Mouse (Mus musculus): ENCODE results near the gene Ppp1r14d. TPM values are rescaled to one million over a fixed set of nuclear protein-coding genes. Genes with fewer than 3 reads are reported as not detected.
A peak's percentile ranks its signal among the peaks of the same experiment; 100 is the strongest.

Ppp1r14d gene
- polyA plus RNA-seq, 1 experiment from 2014 or later: not detected

DNA sequence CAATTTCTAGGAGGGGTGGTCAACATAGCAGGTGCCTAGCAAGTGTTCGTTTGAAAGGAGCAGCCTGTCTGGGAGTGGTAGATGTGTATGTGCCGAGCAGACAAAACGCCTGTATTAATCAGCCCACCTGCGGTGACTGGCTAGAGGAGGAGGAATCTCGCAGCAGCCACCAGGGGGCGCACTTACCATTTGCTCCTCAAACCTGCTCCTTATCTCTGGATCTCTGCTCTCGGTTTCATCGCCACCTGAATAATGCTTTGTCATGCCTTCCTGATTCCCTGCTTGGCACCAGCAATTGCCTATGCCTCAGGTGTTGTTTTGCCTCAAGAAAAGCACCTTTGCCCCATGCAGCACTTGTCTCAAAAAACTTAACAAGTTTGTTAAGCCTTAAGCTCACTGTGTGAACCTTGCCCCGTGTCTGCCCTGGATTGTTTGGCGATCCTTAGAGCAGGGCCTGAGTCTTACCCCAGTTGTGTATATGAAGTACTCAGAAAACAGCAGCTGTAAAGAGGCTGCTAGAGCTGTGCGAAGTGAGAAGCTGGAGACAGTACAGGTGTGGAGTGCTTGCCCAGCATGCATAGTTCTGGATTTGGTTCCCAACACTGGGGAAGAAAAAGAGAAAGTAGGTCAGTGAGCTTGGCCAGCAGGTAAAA is 21.2 kb upstream of the Ppp1r14d start:
- Histone ChIP-seq H3K9ac (no peak overlapping the region), H3K4me3 (no peak overlapping the region), H3K4me1 (peaks cover 5% of the 10 kb centered on the region; the same call in 1 of the 2 replicates), H3K27me3 (peaks cover 16% of the 10 kb centered on the region), H3K9me3 (no peaks in the 10 kb centered on the region), H3K36me3 (no peaks in the 10 kb centered on the region), H3K27ac (no peak overlapping the region), H3K4me2 (no peak overlapping the region)
- ATAC-seq (ENCODE audit: insufficient number of reproducible peaks, low FRiP score, low TSS enrichment, low read depth): no peak
- WGBS: 16% methylated on average over 11 of the region's 11 CpGs

DNA sequence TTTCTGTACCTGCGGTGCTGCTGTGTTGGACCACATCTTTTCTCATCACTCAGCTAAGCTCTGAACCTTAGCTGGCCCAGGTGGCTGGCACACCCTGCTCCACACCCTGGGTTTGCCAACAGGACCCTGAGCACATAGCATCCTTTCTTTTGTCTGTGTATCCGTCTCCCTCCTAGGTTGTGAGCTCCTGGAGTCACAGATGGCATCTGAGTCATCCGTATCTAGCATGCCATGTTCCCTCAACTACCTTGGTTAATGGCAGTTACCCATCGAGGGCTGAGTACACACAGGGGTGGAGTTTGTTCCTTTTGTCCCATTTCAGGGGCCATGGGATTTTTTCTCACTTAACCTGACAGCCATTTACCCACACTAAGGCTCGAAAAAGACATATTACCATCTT is 20.7 kb upstream of the Ppp1r14d start:
- Histone ChIP-seq H3K27ac (no peak overlapping the region), H3K4me3 (no peak overlapping the region), H3K9me3 (no peaks in the 10 kb centered on the region), H3K27me3 (peaks cover 16% of the 10 kb centered on the region), H3K4me2 (no peak overlapping the region), H3K4me1 (peaks cover 5% of the 10 kb centered on the region; the same call in 1 of the 2 replicates), H3K9ac (no peak overlapping the region), H3K36me3 (no peaks in the 10 kb centered on the region)
- 64% methylated on average over 5 of the region's 5 CpGs for WGBS
- no peak for ATAC-seq (ENCODE audit: insufficient number of reproducible peaks, low FRiP score, low TSS enrichment, low read depth)

DNA sequence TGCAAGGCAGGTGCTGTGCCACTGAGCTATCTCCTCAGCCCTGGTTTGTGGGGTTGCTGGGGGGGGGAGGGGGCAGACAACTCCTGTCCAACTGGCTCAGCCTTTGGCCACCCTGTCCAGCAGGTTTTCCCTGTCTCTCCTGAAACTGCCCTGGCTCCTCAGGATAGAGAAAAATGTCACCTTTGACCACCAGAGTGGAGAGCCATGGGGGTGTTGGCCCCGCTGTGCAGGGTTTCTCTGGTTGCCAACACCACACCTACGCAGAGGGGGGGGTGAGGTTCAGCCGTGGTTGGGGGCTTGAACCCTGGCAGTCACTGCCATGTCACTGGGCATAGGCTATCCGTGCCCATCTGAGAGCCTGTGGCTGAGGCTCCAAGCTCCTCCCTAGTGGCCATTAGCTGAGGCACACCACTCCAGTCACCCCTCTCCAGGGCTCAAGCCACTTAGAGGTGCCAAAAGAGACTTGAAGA is 19.9 kb upstream of the Ppp1r14d start:
- H3K9ac ChIP-seq: no peak overlapping the region
- H3K4me1 ChIP-seq: peaks cover 5% of the 10 kb centered on the region; the same call in 1 of the 2 replicates
- no peaks in the 10 kb centered on the region for H3K36me3 ChIP-seq
- H3K4me2 ChIP-seq: no peak overlapping the region
- H3K27ac ChIP-seq: no peak overlapping the region
- peaks cover 11% of the 10 kb centered on the region for H3K27me3 ChIP-seq
- H3K4me3 ChIP-seq: no peak overlapping the region
- WGBS: 66% methylated on average over 4 of the region's 4 CpGs
- ATAC-seq (ENCODE audit: insufficient number of reproducible peaks, low FRiP score, low TSS enrichment, low read depth): no peak
- no peaks in the 10 kb centered on the region for H3K9me3 ChIP-seq

DNA sequence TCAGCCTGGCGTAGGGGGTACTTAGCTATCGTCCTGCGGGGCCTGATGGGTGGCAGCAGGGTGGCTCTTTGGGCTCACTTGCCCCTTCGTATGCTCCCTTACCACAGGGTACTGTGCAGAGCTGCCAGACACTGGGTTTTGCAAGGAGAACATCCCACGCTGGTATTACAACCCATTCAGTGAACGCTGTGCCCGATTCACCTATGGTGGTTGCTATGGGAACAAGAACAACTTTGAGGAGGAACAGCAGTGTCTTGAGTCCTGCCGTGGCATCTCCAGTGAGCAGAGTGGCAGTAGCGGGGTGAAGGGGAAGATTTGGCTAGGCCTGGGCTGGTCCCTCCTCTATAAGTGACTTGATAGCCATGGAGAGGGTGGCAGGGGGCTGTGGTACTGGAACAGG is 18.2 kb upstream of the Ppp1r14d start:
- 84% methylated on average over 9 of the region's 9 CpGs for WGBS
- H3K4me3 ChIP-seq: no peak overlapping the region
- H3K4me1 ChIP-seq: peaks cover 5% of the 10 kb centered on the region; the same call in 1 of the 2 replicates
- 0 out of 2 replicates have a peak, but pooled peaks cover 3% of the 10 kb centered on the region for H3K27me3 ChIP-seq
- H3K9ac ChIP-seq: no peak overlapping the region
- H3K27ac ChIP-seq: no peak overlapping the region
- no peaks in the 10 kb centered on the region for H3K9me3 ChIP-seq
- H3K4me2 ChIP-seq: no peak overlapping the region
- no peaks in the 10 kb centered on the region for H3K36me3 ChIP-seq
- no peak for ATAC-seq (ENCODE audit: insufficient number of reproducible peaks, low FRiP score, low TSS enrichment, low read depth)

- WGBS: 87% methylated on average over 7 of the region's 7 CpGs
Observed at GRCm38 (mm10) chr2:119245246-119245645, 15.5 kb upstream of the Ppp1r14d start.

DNA sequence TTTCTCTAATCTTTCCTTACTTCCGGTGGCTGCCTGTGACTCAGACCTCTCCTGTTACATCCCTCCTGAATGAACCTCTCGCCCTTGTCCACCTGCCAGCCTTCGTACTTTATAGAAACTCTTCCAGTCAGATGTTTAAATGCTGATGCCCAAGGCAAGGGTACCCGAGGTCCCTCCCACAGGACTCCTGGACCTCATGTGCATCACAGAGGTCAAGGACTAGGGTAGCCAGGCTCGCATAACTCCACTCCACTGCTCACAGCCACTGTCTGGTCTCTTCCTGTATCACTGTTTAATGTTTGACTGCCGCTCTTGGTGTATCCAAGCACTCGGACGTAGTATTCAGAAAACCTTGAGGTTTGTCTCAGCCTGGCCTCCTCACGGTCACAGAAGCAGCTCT is 12.8 kb upstream of the Ppp1r14d start:
- H3K9ac ChIP-seq: no peak overlapping the region
- no peak for ATAC-seq (ENCODE audit: insufficient number of reproducible peaks, low FRiP score, low TSS enrichment, low read depth)
- H3K4me1 ChIP-seq: peaks cover 4% of the 10 kb centered on the region
- WGBS: 77% methylated on average over 9 of the region's 9 CpGs
- no peaks in the 10 kb centered on the region for H3K9me3 ChIP-seq
- no peak overlapping the region for H3K27ac ChIP-seq
- H3K27me3 ChIP-seq: peaks cover 28% of the 10 kb centered on the region
- no peak overlapping the region for H3K4me3 ChIP-seq
- no peaks in the 10 kb centered on the region for H3K36me3 ChIP-seq
- no peak overlapping the region for H3K4me2 ChIP-seq

More at GRCm38 (mm10) chr2:119245246-119245645, 15.5 kb upstream of the Ppp1r14d start:
- Histone ChIP-seq H3K9me3 (no peaks in the 10 kb centered on the region), H3K27me3 (0 out of 2 replicates have a peak, but pooled peaks cover 4% of the 10 kb centered on the region), H3K4me1 (no peaks in the 10 kb centered on the region), H3K27ac (no peak overlapping the region), H3K4me2 (no peak overlapping the region), H3K9ac (no peak overlapping the region), H3K36me3 (no peaks in the 10 kb centered on the region), H3K4me3 (no peak overlapping the region)
- no peak for ATAC-seq (ENCODE audit: insufficient number of reproducible peaks, low FRiP score, low TSS enrichment, low read depth)

DNA sequence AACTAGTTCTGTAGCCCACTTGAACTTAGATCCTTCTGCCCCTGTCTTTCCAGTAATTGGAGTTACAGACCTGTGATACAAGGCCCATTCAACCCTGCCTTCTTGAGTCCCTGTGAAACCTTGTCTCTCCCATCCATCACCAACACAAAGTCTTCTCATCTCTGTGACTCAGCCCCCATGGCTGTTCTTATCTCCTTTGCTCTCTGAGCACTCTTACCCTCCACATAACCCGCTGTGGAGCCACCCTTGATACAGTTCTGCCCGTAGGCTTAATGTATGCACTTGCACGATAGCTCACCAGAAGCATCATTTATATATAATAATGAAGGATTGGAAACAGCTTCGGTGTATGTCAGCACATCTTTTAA is 11.1 kb upstream of the Ppp1r14d start:
- H3K9me3 ChIP-seq: no peaks in the 10 kb centered on the region
- peaks cover 12% of the 10 kb centered on the region for H3K4me1 ChIP-seq
- no peak overlapping the region for H3K27ac ChIP-seq
- 91% methylated on average over 4 of the region's 4 CpGs for WGBS
- H3K4me3 ChIP-seq: no peak overlapping the region
- H3K4me2 ChIP-seq: no peak overlapping the region
- ATAC-seq (ENCODE audit: insufficient number of reproducible peaks, low FRiP score, low TSS enrichment, low read depth): no peak
- peaks cover 46% of the 10 kb centered on the region for H3K27me3 ChIP-seq
- no peak overlapping the region for H3K9ac ChIP-seq
- H3K36me3 ChIP-seq: no peaks in the 10 kb centered on the region

- H3K9me3 ChIP-seq: no peaks in the 10 kb centered on the region
- WGBS: 54% methylated on average over 4 of the region's 4 CpGs
- H3K36me3 ChIP-seq: no peaks in the 10 kb centered on the region
- H3K27me3 ChIP-seq: peaks cover 51% of the 10 kb centered on the region
- H3K4me1 ChIP-seq: peaks cover 12% of the 10 kb centered on the region
- no peak overlapping the region for H3K4me2 ChIP-seq
- H3K9ac ChIP-seq: no peak overlapping the region
- no peak overlapping the region for H3K4me3 ChIP-seq
- ATAC-seq (ENCODE audit: insufficient number of reproducible peaks, low FRiP score, low TSS enrichment, low read depth): no peak
- no peak overlapping the region for H3K27ac ChIP-seq
Observed at GRCm38 (mm10) chr2:119240075-119240818, 10.5 kb upstream of the Ppp1r14d start.

DNA sequence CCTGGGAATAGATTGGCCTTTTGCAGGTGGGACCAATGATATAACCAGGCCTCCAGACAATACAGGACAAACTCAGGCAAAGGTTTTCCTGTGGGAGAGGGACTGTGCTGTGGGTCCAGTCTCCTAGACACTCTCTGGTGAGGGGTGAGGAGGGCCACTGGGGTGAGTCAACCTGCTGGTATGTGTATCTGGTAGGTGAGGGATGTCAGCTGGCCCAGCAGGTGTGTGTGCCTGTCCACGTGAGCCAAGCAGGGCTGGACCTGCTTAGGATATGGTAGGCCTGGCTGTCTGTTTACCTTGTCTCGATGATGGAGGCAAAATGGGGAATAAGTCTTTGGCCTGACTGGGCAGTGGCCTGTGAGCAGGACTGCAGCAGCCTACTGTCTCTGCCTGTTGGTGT is 9.0 kb upstream of the Ppp1r14d start:
- 74% methylated on average over 2 of the region's 2 CpGs for WGBS
- Histone ChIP-seq H3K4me3 (peak overlapping the region; percentile 51; the same call in 1 of the 2 replicates), H3K9me3 (no peaks in the 10 kb centered on the region), H3K36me3 (no peaks in the 10 kb centered on the region), H3K27me3 (peaks cover 66% of the 10 kb centered on the region), H3K9ac (no peak overlapping the region), H3K4me2 (peak overlapping the region; percentile 89; the same call in 1 of the 2 replicates), H3K27ac (no peak overlapping the region), H3K4me1 (peaks cover 12% of the 10 kb centered on the region)
- ATAC-seq (ENCODE audit: insufficient number of reproducible peaks, low FRiP score, low TSS enrichment, low read depth): no peak

- peaks cover 68% of the 10 kb centered on the region for H3K27me3 ChIP-seq
Observed at GRCm38 (mm10) chr2:119237871-119238220, 8.1 kb upstream of the Ppp1r14d start.

DNA sequence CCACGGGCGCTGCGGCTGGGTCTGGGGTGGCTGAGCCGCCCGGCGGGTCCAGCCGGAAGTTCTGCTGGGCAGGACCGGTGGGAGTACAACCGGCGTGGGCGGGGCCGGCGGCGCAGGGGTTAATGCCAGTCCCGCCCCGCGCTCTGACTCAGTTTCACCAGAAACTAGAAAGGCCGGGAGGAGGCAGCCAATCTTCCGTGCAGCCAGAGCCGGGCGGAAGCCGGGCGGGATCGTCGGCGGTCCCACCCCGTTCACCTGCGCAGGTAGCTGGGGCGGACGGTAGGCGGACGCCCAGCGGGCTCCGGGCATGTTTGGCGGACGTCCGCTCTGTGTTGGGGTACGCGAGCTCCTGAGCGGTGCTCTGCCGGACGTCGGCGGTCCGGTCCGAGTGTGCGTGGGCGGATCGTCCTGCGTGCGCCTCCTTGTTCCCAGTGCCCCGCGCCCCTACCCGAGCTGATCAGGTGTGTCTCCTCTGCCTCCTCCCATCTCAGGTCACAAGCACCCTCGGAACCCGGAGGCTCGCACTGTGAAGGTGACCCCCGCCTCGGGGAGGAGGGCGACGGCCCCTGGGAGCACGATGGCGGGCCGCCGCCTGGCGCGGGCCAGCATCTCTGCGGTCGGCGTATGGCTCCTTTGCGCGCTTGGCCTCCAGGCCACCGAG is 7.6 kb upstream of the Ppp1r14d start, which contains the start of gene Spint1:
Spint1 (plus strand) TSS at position 153 of the 661 bp plus-strand sequence.
- Histone ChIP-seq H3K27ac (peak within 1 kb of the TSS; percentile 70), H3K27me3 (peaks cover 68% of the 10 kb centered on the region), H3K4me1 (peaks cover 12% of the 10 kb centered on the region), H3K36me3 (no peaks in the 10 kb centered on the region), H3K9me3 (no peaks in the 10 kb centered on the region), H3K4me2 (peak within 1 kb of the TSS; percentile 89), H3K4me3 (peak within 1 kb of the TSS; percentile 51), H3K9ac (0 out of 2 replicates have a peak within 1 kb of the TSS, but pooled peaks have one; percentile 8)
- ATAC-seq (ENCODE audit: insufficient number of reproducible peaks, low FRiP score, low TSS enrichment, low read depth): 0 out of 2 replicates have a peak, but pooled peaks have one; percentile 44
- WGBS: under 1% methylated on average over 73 of the region's 73 CpGs

More at GRCm38 (mm10) chr2:119237871-119238220, 8.1 kb upstream of the Ppp1r14d start:
- no peak for ATAC-seq (ENCODE audit: insufficient number of reproducible peaks, low FRiP score, low TSS enrichment, low read depth)
- H3K4me2 ChIP-seq: peak overlapping the region; percentile 89
- no peaks in the 10 kb centered on the region for H3K36me3 ChIP-seq
- peaks cover 12% of the 10 kb centered on the region for H3K4me1 ChIP-seq
- peak overlapping the region; percentile 70; the same call in 1 of the 2 replicates for H3K27ac ChIP-seq
- no peaks in the 10 kb centered on the region for H3K9me3 ChIP-seq
- peak overlapping the region; percentile 51 for H3K4me3 ChIP-seq
- H3K9ac ChIP-seq: 0 out of 2 replicates have a peak overlapping the region, but pooled peaks have one; percentile 8
- WGBS: 2% methylated on average over 31 of the region's 31 CpGs

All from limb, embryonic 15.5 days (tissue).